Mouse (Mus musculus) E14TG2a.4 (cell line): ENCODE results near the gene Senp1.

Experiments
- H3K27me3 ChIP-seq: 2 replicates; pipeline ENCODE4 v1.6.1; 2014; ENCODE audit warnings: low read length, control low read depth; ENCODE audit not compliant: insufficient read depth
- H3K36me3 ChIP-seq: 2 replicates; pipeline ENCODE4 v1.6.1; 2014; ENCODE audit warnings: low read length, control low read depth; ENCODE audit not compliant: insufficient read depth
- H3K4me1 ChIP-seq: replicated peaks from 2 replicates; pipeline ENCODE4 v1.6.1; 2014; ENCODE audit warnings: low read depth, low read length, control low read depth
- H3K4me3 ChIP-seq: replicated peaks from 2 replicates; pipeline ENCODE4 v1.5.1; 2014; ENCODE audit warnings: mild to moderate bottlenecking, low read length
- H3K9me3 ChIP-seq: 2 replicates; pipeline ENCODE4 v1.6.1; 2014; ENCODE audit warnings: low read length, control low read depth
- CTCF ChIP-seq: conservative IDR thresholded peaks from 2 replicates; pipeline ENCODE4 v1.5.1; 2014; ENCODE audit warnings: low read length
- NANOG ChIP-seq: IDR thresholded peaks from 2 replicates; pipeline ENCODE4 v1.6.1; 2014; ENCODE audit warnings: borderline replicate concordance, low read length, mixed read lengths
- POU5F1 ChIP-seq: IDR thresholded peaks from 2 replicates; pipeline ENCODE4 v1.6.1; 2014; ENCODE audit warnings: low read length, borderline replicate concordance

Senp1 gene

GRCm38 (mm10) chr15:98131942-98132655, 38.6 kb upstream of the Senp1 start:
- Histone ChIP-seq H3K27me3 (no peaks in the 10 kb centered on the region), H3K4me3 (no peak overlapping the region), H3K9me3 (no peaks in the 10 kb centered on the region), H3K36me3 (peaks cover 79% of the 10 kb centered on the region), H3K4me1 (peaks cover 27% of the 10 kb centered on the region)
- TF ChIP-seq POU5F1, result no peak
- TF ChIP-seq NANOG, result no peak
- TF ChIP-seq CTCF, result no peak

GRCm38 (mm10) chr15:98131451-98131850, 37.9 kb upstream of the Senp1 start:
- H3K27me3 ChIP-seq, result no peaks in the 10 kb centered on the region
- H3K4me1 ChIP-seq, result peaks cover 23% of the 10 kb centered on the region
- no peak for TF ChIP-seq CTCF
- no peak for TF ChIP-seq NANOG
- TF ChIP-seq POU5F1, result no peak

GRCm38 (mm10) chr15:98131001-98131400, 37.5 kb upstream of the Senp1 start:
- no peak overlapping the region for H3K4me3 ChIP-seq
- TF ChIP-seq POU5F1 (no peak), NANOG (no peak), CTCF (no peak)
- no peaks in the 10 kb centered on the region for H3K9me3 ChIP-seq
- H3K4me1 ChIP-seq, result peaks cover 22% of the 10 kb centered on the region
- H3K36me3 ChIP-seq, result peaks cover 74% of the 10 kb centered on the region
- no peaks in the 10 kb centered on the region for H3K27me3 ChIP-seq

More at GRCm38 (mm10) chr15:98131451-98131850, 37.9 kb upstream of the Senp1 start:
- H3K4me3 ChIP-seq, result no peak overlapping the region
- peaks cover 78% of the 10 kb centered on the region for H3K36me3 ChIP-seq
- no peaks in the 10 kb centered on the region for H3K9me3 ChIP-seq

DNA sequence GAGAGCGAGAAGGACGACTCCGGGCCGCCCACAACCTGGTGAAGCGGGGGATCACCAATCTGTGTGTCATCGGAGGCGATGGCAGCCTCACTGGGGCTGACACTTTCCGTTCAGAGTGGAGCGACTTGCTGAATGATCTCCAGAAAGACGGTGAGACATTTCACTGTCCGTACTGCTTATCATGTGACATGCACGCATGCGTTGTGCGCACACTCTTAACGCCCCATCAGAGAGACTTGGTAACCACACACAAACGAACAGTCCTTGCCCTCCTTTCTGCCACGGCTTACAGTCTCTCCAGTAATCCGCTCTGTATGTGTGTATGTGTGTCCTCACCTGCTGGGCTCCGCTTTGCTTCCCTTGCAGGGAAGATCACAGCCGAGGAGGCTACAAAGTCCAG, 27.3 kb upstream of the Senp1 start:
- H3K4me1 ChIP-seq, result peaks cover 54% of the 10 kb centered on the region
- peaks cover 38% of the 10 kb centered on the region for H3K36me3 ChIP-seq
- H3K27me3 ChIP-seq, result no peaks in the 10 kb centered on the region
- TF ChIP-seq POU5F1, result no peak
- no peak for TF ChIP-seq CTCF
- TF ChIP-seq NANOG, result no peak
- H3K9me3 ChIP-seq, result no peaks in the 10 kb centered on the region
- peak overlapping the region; percentile 50 for H3K4me3 ChIP-seq

DNA sequence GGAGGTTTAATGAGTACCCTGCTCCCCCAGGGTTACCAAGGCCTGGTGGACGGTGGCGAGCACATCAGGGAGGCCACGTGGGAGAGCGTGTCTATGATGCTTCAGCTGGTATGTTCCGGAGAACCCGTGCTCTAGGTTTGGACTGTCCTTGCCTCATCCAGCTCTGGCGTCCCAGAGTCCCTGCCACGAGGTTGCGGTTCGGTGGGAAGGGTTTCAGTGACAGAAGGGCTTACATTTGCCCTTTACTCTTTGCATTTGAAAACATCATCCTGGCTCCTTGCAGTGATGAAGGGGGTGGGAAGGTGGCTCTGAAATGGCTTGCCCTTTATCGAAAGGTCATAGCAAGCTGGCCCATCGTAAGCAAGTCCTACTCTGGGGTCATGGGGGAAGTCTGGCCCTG, 25.8 kb upstream of the Senp1 start:
- Histone ChIP-seq H3K27me3 (no peaks in the 10 kb centered on the region), H3K36me3 (peaks cover 33% of the 10 kb centered on the region), H3K4me3 (no peak overlapping the region), H3K4me1 (peaks cover 63% of the 10 kb centered on the region), H3K9me3 (no peaks in the 10 kb centered on the region)
- TF ChIP-seq NANOG (no peak), CTCF (no peak), POU5F1 (no peak)

DNA sequence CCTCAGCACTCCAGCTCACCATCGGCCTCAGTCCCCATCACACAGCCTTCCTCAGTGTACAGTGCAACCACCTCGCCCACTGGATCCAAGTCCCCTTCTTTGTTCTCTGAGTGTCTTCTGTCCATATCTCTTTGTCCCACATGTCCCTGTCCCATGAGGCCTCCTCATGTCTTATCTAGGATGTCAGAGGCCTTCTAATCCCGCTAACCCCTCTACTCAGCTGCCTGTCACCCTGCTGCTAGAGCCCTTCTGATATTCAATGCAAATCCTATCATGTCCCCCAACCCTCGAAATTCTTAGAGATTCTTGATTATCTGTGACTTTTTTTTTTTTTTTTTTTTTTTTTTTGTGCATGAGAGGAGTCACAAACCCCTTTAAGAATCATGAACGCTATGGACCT, 22.7 kb upstream of the Senp1 start:
- peaks cover 3% of the 10 kb centered on the region; the same call in 1 of the 2 replicates for H3K36me3 ChIP-seq
- H3K9me3 ChIP-seq, result no peaks in the 10 kb centered on the region
- peaks cover 84% of the 10 kb centered on the region for H3K4me1 ChIP-seq
- no peak overlapping the region for H3K4me3 ChIP-seq
- no peak for TF ChIP-seq POU5F1
- no peak for TF ChIP-seq NANOG
- no peak for TF ChIP-seq CTCF
- no peaks in the 10 kb centered on the region for H3K27me3 ChIP-seq

DNA sequence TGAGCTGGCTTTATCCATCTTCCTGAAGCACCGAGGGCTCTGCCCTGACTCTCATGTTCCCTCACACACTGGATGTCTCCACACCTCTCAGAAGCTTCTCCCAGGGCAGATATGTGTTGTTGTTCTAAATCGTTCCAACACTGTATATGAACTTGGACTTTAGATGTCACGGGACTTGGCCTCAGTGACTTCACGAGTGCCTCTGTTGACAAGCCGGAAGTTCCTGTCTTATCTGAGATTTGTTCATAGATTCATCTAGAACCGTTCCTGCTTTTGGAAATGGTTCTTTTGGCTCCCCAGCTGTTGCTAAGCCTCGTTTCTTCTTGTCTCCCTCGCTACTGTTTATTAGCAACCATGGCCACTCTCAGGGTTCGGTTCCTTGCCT, 22.2 kb upstream of the Senp1 start:
- Histone ChIP-seq H3K4me3 (peak overlapping the region; percentile 20; the same call in 1 of the 2 replicates), H3K36me3 (no peaks in the 10 kb centered on the region), H3K9me3 (no peaks in the 10 kb centered on the region), H3K4me1 (peaks cover 83% of the 10 kb centered on the region), H3K27me3 (no peaks in the 10 kb centered on the region)
- TF ChIP-seq NANOG, result no peak
- no peak for TF ChIP-seq CTCF
- TF ChIP-seq POU5F1, result no peak

GRCm38 (mm10) chr15:98114852-98115778, 21.6 kb upstream of the Senp1 start:
- Histone ChIP-seq H3K4me1 (peaks cover 82% of the 10 kb centered on the region), H3K27me3 (no peaks in the 10 kb centered on the region), H3K4me3 (peak overlapping the region; percentile 20), H3K9me3 (no peaks in the 10 kb centered on the region), H3K36me3 (no peaks in the 10 kb centered on the region)
- no peak for TF ChIP-seq POU5F1
- TF ChIP-seq NANOG, result 0 out of 2 replicates have a peak, but pooled peaks have one; percentile 11
- TF ChIP-seq CTCF, result no peak
